Mouse (Mus musculus) monocyte, adult 2 months (primary cell): ENCODE measurements around the gene Pknox1.
"Not testable (repeated sequence)": the region's sequence is repeated elsewhere in the genome, so short reads cannot be mapped to it uniquely, and the experiment has no call there.

Experiments
- DNase-seq, 2 experiments: peaks; one replicate each; pipeline ENCODE4 v3.0.0; 2022; ENCODE audit warnings: low spot score in 2 of 2, low read depth in 1 of 2

The Pknox1 gene

GRCm38 (mm10) chr17:31594590-31594989 lies 30.1 kb downstream of the Pknox1 start:
- DNase-seq: peak; percentile 57 to 59

GRCm38 (mm10) chr17:31595077-31595476 lies 30.5 kb downstream of the Pknox1 start:
- no peak for DNase-seq

GRCm38 (mm10) chr17:31597957-31598356 lies 33.4 kb downstream of the Pknox1 start:
- no peak for DNase-seq

- no peak for DNase-seq
Observed at GRCm38 (mm10) chr17:31598593-31598992, 34.1 kb downstream of the Pknox1 start.

GRCm38 (mm10) chr17:31606424-31606823 lies 41.9 kb downstream of the Pknox1 start:
- no peak for DNase-seq

- no peak for DNase-seq
Observed at GRCm38 (mm10) chr17:31607256-31607951, 42.9 kb downstream of the Pknox1 start.

GRCm38 (mm10) chr17:31609173-31609572 lies 44.6 kb downstream of the Pknox1 start:
- DNase-seq: not testable (repeated sequence)

GRCm38 (mm10) chr17:31609895-31610294 lies 45.4 kb downstream of the Pknox1 start:
- no peak for DNase-seq

- DNase-seq: no peak
Observed at GRCm38 (mm10) chr17:31613086-31613755, 48.7 kb downstream of the Pknox1 start.

- DNase-seq: no peak
Observed at GRCm38 (mm10) chr17:31623101-31623500, 58.6 kb downstream of the Pknox1 start.

- no peak for DNase-seq
Observed at GRCm38 (mm10) chr17:31627961-31628360, 63.4 kb downstream of the Pknox1 start.

GRCm38 (mm10) chr17:31631081-31631800 lies 66.7 kb downstream of the Pknox1 start:
- DNase-seq: no peak

GRCm38 (mm10) chr17:31633007-31633406 lies 68.5 kb downstream of the Pknox1 start:
- no peak for DNase-seq

- DNase-seq: no peak
Observed at GRCm38 (mm10) chr17:31634896-31635295, 70.4 kb downstream of the Pknox1 start.

- DNase-seq: no peak
Observed at GRCm38 (mm10) chr17:31635781-31636180, 71.2 kb downstream of the Pknox1 start.

GRCm38 (mm10) chr17:31636277-31636941 lies 71.9 kb downstream of the Pknox1 start:
- no peak for DNase-seq

- DNase-seq: peak in 1 of 2 experiments; percentile 24
Observed at GRCm38 (mm10) chr17:31636942-31637811, 72.6 kb downstream of the Pknox1 start, which contains the start of gene Cbs. Gene Cbs (minus strand): TSS chr17:31637238.

- DNase-seq: no peak
Observed at GRCm38 (mm10) chr17:31637866-31638570, 73.5 kb downstream of the Pknox1 start.

- DNase-seq: no peak
Observed at GRCm38 (mm10) chr17:31639651-31640050, 75.1 kb downstream of the Pknox1 start.

GRCm38 (mm10) chr17:31642331-31642730 lies 77.8 kb downstream of the Pknox1 start:
- no peak for DNase-seq
